Mouse (Mus musculus): ENCODE results near the gene Ifitm6. TPM values are rescaled to one million over a fixed set of nuclear protein-coding genes. Genes with fewer than 3 reads are reported as not detected.

The Ifitm6 gene
- polyA plus RNA-seq (2014; fragmentation: Illumina TruSeq; extraction: RNeasy Lipid Tissue Mini Kit (QIAGEN cat#74804); ENCODE audit: low replicate concordance) = 5.2 TPM

DNA sequence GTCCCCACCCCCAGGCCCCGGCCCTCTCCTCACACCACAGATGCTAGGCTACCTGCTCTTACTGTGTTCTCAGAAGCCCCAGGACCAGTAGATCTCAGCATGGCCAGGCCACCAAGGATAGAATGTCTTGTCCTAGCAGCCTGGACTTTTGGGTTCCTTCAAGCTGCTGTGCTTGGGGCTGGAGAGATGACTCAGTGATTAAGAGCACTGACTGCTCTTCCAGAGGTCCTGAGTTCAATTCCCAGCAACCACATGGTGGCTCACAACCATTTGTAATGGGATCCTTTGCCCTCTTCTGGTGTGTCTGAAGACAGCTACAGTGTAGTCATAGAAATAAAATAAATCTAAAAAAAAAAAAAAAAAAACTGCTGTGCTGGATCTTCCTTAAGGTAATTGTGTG, at the start of gene Ifitm6:
Ifitm6 (minus strand) TSS at position 101 of the 400 bp plus-strand sequence.

GRCm38 (mm10) chr7:141060426-141061242, 42.9 kb upstream of the Ifitm6 start, which contains the start of gene B4galnt4:
B4galnt4 (plus strand) TSS chr7:141061104.

DNA sequence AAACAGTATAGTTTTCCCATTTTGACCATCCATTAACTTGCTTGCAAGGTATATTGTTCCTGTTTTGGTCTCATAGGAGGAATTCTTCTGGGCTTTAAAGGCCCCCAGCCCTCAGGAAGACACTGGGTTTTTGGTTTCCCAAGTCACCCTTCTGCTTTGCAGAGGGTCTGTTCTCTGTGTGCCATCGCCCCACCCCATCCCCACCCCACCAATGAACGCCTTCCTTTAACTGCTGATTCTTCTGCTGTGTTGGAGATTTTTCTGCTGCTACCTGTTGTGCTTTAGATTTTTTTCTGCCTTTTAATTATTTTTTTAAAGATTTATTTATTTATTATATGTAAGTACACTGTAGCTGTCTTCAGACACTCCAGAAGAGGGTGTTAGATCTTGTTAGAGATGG, 11.1 kb upstream of the Ifitm6 start, which contains the start of gene Gm17387:
Gm17387 (plus strand) TSS at position 301 of the 400 bp plus-strand sequence.

GRCm38 (mm10) chr7:141010593-141010992, 7.1 kb downstream of the Ifitm6 start, which contains the start of gene Ifitm3:
Ifitm3 (minus strand) TSS chr7:141010770.

DNA sequence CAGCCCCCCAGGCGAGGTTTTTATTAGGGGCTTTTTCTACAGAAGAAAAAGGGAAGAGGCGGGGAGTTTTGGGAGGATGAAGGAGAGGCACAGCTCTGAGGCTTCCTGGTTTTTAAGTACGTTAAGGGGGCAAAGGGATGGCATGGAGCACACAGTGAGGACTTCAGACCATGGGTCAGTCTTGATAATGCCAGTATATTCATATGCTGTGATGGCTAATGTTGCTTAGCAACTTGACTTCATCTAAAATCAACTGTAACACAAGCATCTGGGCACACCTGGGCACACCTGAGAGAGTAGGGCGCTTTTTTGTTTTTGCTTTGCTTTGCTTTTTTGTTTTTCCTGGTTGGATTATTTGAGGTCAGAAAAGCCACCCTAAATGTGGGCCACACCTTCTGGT, 50.8 kb downstream of the Ifitm6 start, which contains the start of gene Ifitm1:
Ifitm1 (plus strand) TSS at position 301 of the 400 bp plus-strand sequence.

Other genes starting within 250 kb of the Ifitm6 start
- not detected for gene Syce1, start 230.1 kb downstream of the Ifitm6 start, polyA plus RNA-seq (2014; fragmentation: Illumina TruSeq; extraction: RNeasy Lipid Tissue Mini Kit (QIAGEN cat#74804); ENCODE audit: low replicate concordance)
- gene Zfp941, start 195.7 kb downstream of the Ifitm6 start, polyA plus RNA-seq (2014; fragmentation: Illumina TruSeq; extraction: RNeasy Lipid Tissue Mini Kit (QIAGEN cat#74804); ENCODE audit: low replicate concordance) = 0.48 TPM
- 11.9 TPM for gene Urah, start 182.9 kb downstream of the Ifitm6 start, polyA plus RNA-seq (2014; fragmentation: Illumina TruSeq; extraction: RNeasy Lipid Tissue Mini Kit (QIAGEN cat#74804); ENCODE audit: low replicate concordance)
- not detected for gene Scgb1c1, start 172.4 kb downstream of the Ifitm6 start, polyA plus RNA-seq (2014; fragmentation: Illumina TruSeq; extraction: RNeasy Lipid Tissue Mini Kit (QIAGEN cat#74804); ENCODE audit: low replicate concordance)
- not detected for gene Odf3, start 170.1 kb downstream of the Ifitm6 start, polyA plus RNA-seq (2014; fragmentation: Illumina TruSeq; extraction: RNeasy Lipid Tissue Mini Kit (QIAGEN cat#74804); ENCODE audit: low replicate concordance)
- gene Gm45785, start 161.6 kb downstream of the Ifitm6 start, polyA plus RNA-seq (2014; fragmentation: Illumina TruSeq; extraction: RNeasy Lipid Tissue Mini Kit (QIAGEN cat#74804); ENCODE audit: low replicate concordance) = not detected
- 3.7 TPM for gene Ric8a, start 161.0 kb downstream of the Ifitm6 start, polyA plus RNA-seq (2014; fragmentation: Illumina TruSeq; extraction: RNeasy Lipid Tissue Mini Kit (QIAGEN cat#74804); ENCODE audit: low replicate concordance)
- gene Bet1l, start 160.3 kb downstream of the Ifitm6 start, polyA plus RNA-seq (2014; fragmentation: Illumina TruSeq; extraction: RNeasy Lipid Tissue Mini Kit (QIAGEN cat#74804); ENCODE audit: low replicate concordance) = 0.78 TPM
- 132 TPM for gene Psmd13, start 136.0 kb downstream of the Ifitm6 start, polyA plus RNA-seq (2014; fragmentation: Illumina TruSeq; extraction: RNeasy Lipid Tissue Mini Kit (QIAGEN cat#74804); ENCODE audit: low replicate concordance)
- 3.8 TPM for gene Sirt3, start 135.6 kb downstream of the Ifitm6 start, polyA plus RNA-seq (2014; fragmentation: Illumina TruSeq; extraction: RNeasy Lipid Tissue Mini Kit (QIAGEN cat#74804); ENCODE audit: low replicate concordance)
- not detected for gene Cox8b, start 117.5 kb downstream of the Ifitm6 start, polyA plus RNA-seq (2014; fragmentation: Illumina TruSeq; extraction: RNeasy Lipid Tissue Mini Kit (QIAGEN cat#74804); ENCODE audit: low replicate concordance)
- gene Nlrp6, start 97.0 kb downstream of the Ifitm6 start, polyA plus RNA-seq (2014; fragmentation: Illumina TruSeq; extraction: RNeasy Lipid Tissue Mini Kit (QIAGEN cat#74804); ENCODE audit: low replicate concordance) = 23.8 TPM
- gene Pgghg, start 76.5 kb downstream of the Ifitm6 start, polyA plus RNA-seq (2014; fragmentation: Illumina TruSeq; extraction: RNeasy Lipid Tissue Mini Kit (QIAGEN cat#74804); ENCODE audit: low replicate concordance) = 0.30 TPM
- gene Ifitm5, start 67.6 kb downstream of the Ifitm6 start, polyA plus RNA-seq (2014; fragmentation: Illumina TruSeq; extraction: RNeasy Lipid Tissue Mini Kit (QIAGEN cat#74804); ENCODE audit: low replicate concordance) = not detected
- gene Gm45717, start 62.0 kb downstream of the Ifitm6 start, polyA plus RNA-seq (2014; fragmentation: Illumina TruSeq; extraction: RNeasy Lipid Tissue Mini Kit (QIAGEN cat#74804); ENCODE audit: low replicate concordance) = not detected
- gene Ifitm2, start 61.9 kb downstream of the Ifitm6 start, polyA plus RNA-seq (2014; fragmentation: Illumina TruSeq; extraction: RNeasy Lipid Tissue Mini Kit (QIAGEN cat#74804); ENCODE audit: low replicate concordance) = 37.5 TPM
- gene Ifitm1, start 50.7 kb downstream of the Ifitm6 start, polyA plus RNA-seq (2014; fragmentation: Illumina TruSeq; extraction: RNeasy Lipid Tissue Mini Kit (QIAGEN cat#74804); ENCODE audit: low replicate concordance) = 3.0 TPM
- 4.3 TPM for gene Ifitm3, start 7.2 kb downstream of the Ifitm6 start, polyA plus RNA-seq (2014; fragmentation: Illumina TruSeq; extraction: RNeasy Lipid Tissue Mini Kit (QIAGEN cat#74804); ENCODE audit: low replicate concordance)
- not detected for gene Gm17387, start 11.2 kb upstream of the Ifitm6 start, polyA plus RNA-seq (2014; fragmentation: Illumina TruSeq; extraction: RNeasy Lipid Tissue Mini Kit (QIAGEN cat#74804); ENCODE audit: low replicate concordance)
- gene B4galnt4, start 43.2 kb upstream of the Ifitm6 start, polyA plus RNA-seq (2014; fragmentation: Illumina TruSeq; extraction: RNeasy Lipid Tissue Mini Kit (QIAGEN cat#74804); ENCODE audit: low replicate concordance) = 0.45 TPM
- 0.74 TPM for gene Pkp3, start 60.3 kb upstream of the Ifitm6 start, polyA plus RNA-seq (2014; fragmentation: Illumina TruSeq; extraction: RNeasy Lipid Tissue Mini Kit (QIAGEN cat#74804); ENCODE audit: low replicate concordance)
- gene Sigirr, start 82.6 kb upstream of the Ifitm6 start, polyA plus RNA-seq (2014; fragmentation: Illumina TruSeq; extraction: RNeasy Lipid Tissue Mini Kit (QIAGEN cat#74804); ENCODE audit: low replicate concordance) = 1.6 TPM
- 145 TPM for gene Ano9, start 99.9 kb upstream of the Ifitm6 start, polyA plus RNA-seq (2014; fragmentation: Illumina TruSeq; extraction: RNeasy Lipid Tissue Mini Kit (QIAGEN cat#74804); ENCODE audit: low replicate concordance)
- 11.3 TPM for gene Ptdss2, start 104.5 kb upstream of the Ifitm6 start, polyA plus RNA-seq (2014; fragmentation: Illumina TruSeq; extraction: RNeasy Lipid Tissue Mini Kit (QIAGEN cat#74804); ENCODE audit: low replicate concordance)
- 1.9 TPM for gene Rnh1, start 154.9 kb upstream of the Ifitm6 start, polyA plus RNA-seq (2014; fragmentation: Illumina TruSeq; extraction: RNeasy Lipid Tissue Mini Kit (QIAGEN cat#74804); ENCODE audit: low replicate concordance)
- gene Hras, start 176.1 kb upstream of the Ifitm6 start, polyA plus RNA-seq (2014; fragmentation: Illumina TruSeq; extraction: RNeasy Lipid Tissue Mini Kit (QIAGEN cat#74804); ENCODE audit: low replicate concordance) = 2.0 TPM
- gene Lrrc56, start 176.2 kb upstream of the Ifitm6 start, polyA plus RNA-seq (2014; fragmentation: Illumina TruSeq; extraction: RNeasy Lipid Tissue Mini Kit (QIAGEN cat#74804); ENCODE audit: low replicate concordance) = 0.56 TPM
- 0.59 TPM for gene Lmntd2, start 196.2 kb upstream of the Ifitm6 start, polyA plus RNA-seq (2014; fragmentation: Illumina TruSeq; extraction: RNeasy Lipid Tissue Mini Kit (QIAGEN cat#74804); ENCODE audit: low replicate concordance)
- 8.4 TPM for gene Rassf7, start 197.9 kb upstream of the Ifitm6 start, polyA plus RNA-seq (2014; fragmentation: Illumina TruSeq; extraction: RNeasy Lipid Tissue Mini Kit (QIAGEN cat#74804); ENCODE audit: low replicate concordance)
- 8.6 TPM for gene Phrf1, start 210.9 kb upstream of the Ifitm6 start, polyA plus RNA-seq (2014; fragmentation: Illumina TruSeq; extraction: RNeasy Lipid Tissue Mini Kit (QIAGEN cat#74804); ENCODE audit: low replicate concordance)
- gene Irf7, start 248.6 kb upstream of the Ifitm6 start, polyA plus RNA-seq (2014; fragmentation: Illumina TruSeq; extraction: RNeasy Lipid Tissue Mini Kit (QIAGEN cat#74804); ENCODE audit: low replicate concordance) = 97.9 TPM